Mouse (Mus musculus) mouse trophoblast stem cell (cell line): ENCODE measurements around the gene Zfp626.
"Not testable (repeated sequence)": the region's sequence is repeated elsewhere in the genome, so short reads cannot be mapped to it uniquely, and the experiment has no call there.

Experiments used
- in situ Hi-C, 2 experiments: fragments of 300-500 bp; cut with MseI, MboI; formaldehyde crosslinking; loops; 2 replicates in 1 of 2; 3 replicates in 1 of 2; pipeline ENCODE4 v1.15.1; 2025

The Zfp626 gene

DNA sequence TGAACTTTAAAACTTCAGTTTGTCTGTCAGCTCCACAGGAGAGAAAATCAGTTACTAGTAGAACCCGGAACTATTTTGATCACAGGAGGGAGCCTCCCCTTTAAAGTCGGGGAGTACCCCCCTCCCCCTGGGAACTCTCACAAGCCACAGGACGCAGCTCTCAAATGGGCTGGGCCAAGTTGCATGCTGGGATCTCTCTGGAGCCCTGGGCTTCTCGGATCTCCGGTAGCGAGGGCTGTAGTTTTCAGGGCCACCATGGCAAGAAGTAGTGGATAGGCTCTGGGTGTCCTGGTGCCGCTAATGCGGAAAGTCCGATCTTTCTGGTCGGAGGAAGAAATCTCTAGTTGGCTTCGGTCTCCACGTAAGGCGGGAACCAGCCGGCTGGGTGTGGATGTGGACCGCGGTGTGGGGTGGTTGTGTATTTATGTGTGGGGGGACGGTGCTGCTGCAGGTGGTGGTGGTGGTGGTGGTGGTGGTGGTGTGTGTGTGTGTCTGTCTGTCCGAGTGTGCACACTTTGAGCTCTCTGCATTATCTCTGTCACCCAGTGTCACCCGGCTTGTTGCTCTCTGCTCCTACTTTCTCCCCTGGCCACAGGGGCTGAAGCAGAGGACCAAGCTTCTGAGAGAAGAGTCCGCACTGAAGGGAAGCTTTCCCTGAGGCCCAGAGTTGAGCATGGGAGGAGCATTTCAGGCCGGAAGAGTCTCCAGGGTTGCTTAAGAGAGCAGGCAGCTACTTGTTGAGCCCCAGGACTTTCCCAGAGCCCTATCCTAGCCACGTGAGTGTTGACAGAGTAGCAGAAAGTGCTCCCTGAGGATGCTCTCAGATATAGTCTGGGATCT is 53.6 kb downstream of the Zfp626 start:
- in situ Hi-C loops, result no loop called here

DNA sequence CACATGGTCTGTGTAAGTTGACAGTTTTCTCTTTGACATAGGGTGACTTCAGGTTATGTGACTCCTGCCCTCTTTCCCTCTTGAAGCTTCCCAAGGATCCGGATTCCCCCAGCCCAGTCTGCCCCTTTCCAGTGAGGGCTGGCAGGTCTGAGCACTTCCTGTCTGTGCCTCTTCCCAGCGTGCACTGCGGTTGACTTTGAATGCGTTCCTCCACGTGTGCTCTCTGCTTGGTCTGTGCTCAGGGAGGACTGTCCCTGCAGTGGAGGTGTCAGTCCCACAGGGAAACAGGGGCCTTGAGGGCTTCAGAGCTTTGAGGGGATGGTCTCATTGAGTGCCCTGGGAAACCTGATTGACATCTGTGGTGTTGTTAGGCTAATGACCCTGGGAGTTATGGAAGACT is 55.6 kb downstream of the Zfp626 start:
- in situ Hi-C loops, result not testable (repeated sequence)
